Mouse (Mus musculus): ENCODE results near the gene Camsap3.

GRCm38 (mm10) chr8:3598054-3598453, 11.0 kb downstream of the Camsap3 start:
- TF ChIP-seq MAFK (IDR thresholded peaks at IDR 0.05; ENCODE audit: insufficient read depth, low read depth, low read length) (no peak), HCFC1 (IDR thresholded peaks at IDR 0.05; ENCODE audit: borderline replicate concordance, insufficient read depth, low read length) (no peak), CHD2 (IDR thresholded peaks at IDR 0.05; ENCODE audit: low read depth, low read length) (no peak), ZNF384 (IDR thresholded peaks at IDR 0.05; ENCODE audit: low read depth, low read length) (no peak), ZC3H11A (IDR thresholded peaks at IDR 0.05; ENCODE audit: borderline replicate concordance, low read depth, low read length) (no peak)
